Mouse (Mus musculus): ENCODE data around the gene Tmem256. TPM values are rescaled to one million over a fixed set of nuclear protein-coding genes. Genes with fewer than 3 reads are reported as not detected.

Gene Tmem256
- polyA plus RNA-seq, 1 experiment from 2014 or later = 399 TPM

DNA sequence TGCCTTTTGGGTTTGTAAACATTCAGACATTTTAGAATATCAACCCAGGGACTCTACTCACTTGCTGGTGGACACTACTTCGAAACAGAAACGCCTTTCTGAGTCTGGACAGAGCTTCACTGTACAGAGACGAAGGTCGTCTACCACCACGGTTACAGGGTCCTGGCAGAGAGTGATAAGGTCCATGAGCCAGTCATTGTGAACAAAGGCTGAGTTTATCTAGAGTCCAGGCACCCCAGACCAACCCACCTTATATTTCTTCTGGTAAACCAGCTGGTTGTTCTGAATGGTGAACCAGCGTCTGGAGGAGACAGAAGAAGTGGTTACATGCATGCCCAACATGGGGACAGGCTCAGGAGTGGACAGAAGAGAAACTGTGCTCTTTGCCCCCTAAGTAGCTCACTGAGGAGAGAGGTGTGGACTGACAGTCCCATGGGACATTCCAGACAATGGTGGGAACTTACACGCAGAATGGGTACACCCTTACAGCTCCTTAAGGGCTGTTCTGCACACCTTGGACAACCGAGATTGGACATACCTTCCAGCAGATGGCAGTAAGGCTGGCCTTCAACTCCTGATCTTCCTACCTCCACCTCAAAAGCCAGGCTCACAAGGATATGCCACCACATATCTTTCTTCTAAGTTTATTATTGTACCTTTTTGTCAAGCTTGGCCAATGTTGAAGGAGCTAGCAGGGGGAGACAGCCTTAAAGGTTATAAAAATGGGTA, 48.8 kb downstream of the Tmem256 start:
- WGBS = 65% methylated on average over 8 of the region's 8 CpGs
- no peaks in the 10 kb centered on the region for H3K9me3 ChIP-seq (replicated peaks)
- no peak overlapping the region for H3K27ac ChIP-seq (replicated peaks)
- H3K4me1 ChIP-seq = 0 out of 2 replicates have a peak, but pooled peaks cover 4% of the 10 kb centered on the region
- no peaks in the 10 kb centered on the region for H3K27me3 ChIP-seq
- no peak for ATAC-seq (ENCODE audit: insufficient number of reproducible peaks, low FRiP score, low TSS enrichment, low read depth)
- H3K4me2 ChIP-seq (replicated peaks) = no peak overlapping the region
- no peaks in the 10 kb centered on the region for H3K36me3 ChIP-seq
- no peak overlapping the region for H3K4me3 ChIP-seq (replicated peaks)
- no peak overlapping the region for H3K9ac ChIP-seq

Small RNA genes within 50 kb of the gene (microRNA-seq; reads per million reads assigned to microRNA genes)
- not detected for gene Mir6924 (ENCODE audit: borderline number of aligned reads)

Other genes with a start within 250 kb of the Tmem256 start
- gene Atp1b2, start 232.6 kb upstream of the Tmem256 start, polyA plus RNA-seq (2015; fragmentation: Nextera tagmentation; extraction: Ambion mirVana) = 12.4 and 13.4 TPM in 2 replicates
- not detected in 2 replicates for gene Shbg, start 220.6 kb upstream of the Tmem256 start, polyA plus RNA-seq (2015; fragmentation: Nextera tagmentation; extraction: Ambion mirVana)
- 19.8 and 22.5 TPM in 2 replicates for gene Sat2, start 216.5 kb upstream of the Tmem256 start, polyA plus RNA-seq (2015; fragmentation: Nextera tagmentation; extraction: Ambion mirVana)
- gene Fxr2, start 205.5 kb upstream of the Tmem256 start, polyA plus RNA-seq (2015; fragmentation: Nextera tagmentation; extraction: Ambion mirVana) = 33.4 and 34.2 TPM in 2 replicates
- 5.2 TPM in 2 replicates for gene Sox15, start 183.2 kb upstream of the Tmem256 start, polyA plus RNA-seq (2015; fragmentation: Nextera tagmentation; extraction: Ambion mirVana)
- 66.5 and 67.3 TPM in 2 replicates for gene Mpdu1, start 175.9 kb upstream of the Tmem256 start, polyA plus RNA-seq (2015; fragmentation: Nextera tagmentation; extraction: Ambion mirVana)
- gene Cd68, start 172.4 kb upstream of the Tmem256 start, polyA plus RNA-seq (2015; fragmentation: Nextera tagmentation; extraction: Ambion mirVana) = 26.3 and 28.3 TPM in 2 replicates
- gene Eif4a1, start 166.1 kb upstream of the Tmem256 start, polyA plus RNA-seq (2015; fragmentation: Nextera tagmentation; extraction: Ambion mirVana) = 447 and 512 TPM in 2 replicates
- 83.7 and 90.5 TPM in 2 replicates for gene Senp3, start 156.4 kb upstream of the Tmem256 start, polyA plus RNA-seq (2015; fragmentation: Nextera tagmentation; extraction: Ambion mirVana)
- 1.0 and 1.1 TPM in 2 replicates for gene Tnfsf13, start 152.7 kb upstream of the Tmem256 start, polyA plus RNA-seq (2015; fragmentation: Nextera tagmentation; extraction: Ambion mirVana)
- 11.9 and 13.3 TPM in 2 replicates for gene Tnfsf12, start 142.7 kb upstream of the Tmem256 start, polyA plus RNA-seq (2015; fragmentation: Nextera tagmentation; extraction: Ambion mirVana)
- 4.0 and 6.0 TPM in 2 replicates for gene Tnfsfm13, start 142.4 kb upstream of the Tmem256 start, polyA plus RNA-seq (2015; fragmentation: Nextera tagmentation; extraction: Ambion mirVana)
- 24.3 and 28.2 TPM in 2 replicates for gene Polr2a, start 79.9 kb upstream of the Tmem256 start, polyA plus RNA-seq (2015; fragmentation: Nextera tagmentation; extraction: Ambion mirVana)
- gene Slc35g3, start 76.5 kb upstream of the Tmem256 start, polyA plus RNA-seq (2015; fragmentation: Nextera tagmentation; extraction: Ambion mirVana) = 0.15 and 0.18 TPM in 2 replicates
- 5.7 and 6.1 TPM in 2 replicates for gene Zbtb4, start 72.6 kb upstream of the Tmem256 start, polyA plus RNA-seq (2015; fragmentation: Nextera tagmentation; extraction: Ambion mirVana)
- 29.3 and 38.6 TPM in 2 replicates for gene Chrnb1, start 42.6 kb upstream of the Tmem256 start, polyA plus RNA-seq (2015; fragmentation: Nextera tagmentation; extraction: Ambion mirVana)
- gene Fgf11, start 36.7 kb upstream of the Tmem256 start, polyA plus RNA-seq (2015; fragmentation: Nextera tagmentation; extraction: Ambion mirVana) = 4.1 and 4.4 TPM in 2 replicates
- 7.5 and 10.0 TPM in 2 replicates for gene Tmem102, start 32.9 kb upstream of the Tmem256 start, polyA plus RNA-seq (2015; fragmentation: Nextera tagmentation; extraction: Ambion mirVana)
- not detected in 2 replicates for gene Gm39566, start 23.2 kb upstream of the Tmem256 start, polyA plus RNA-seq (2015; fragmentation: Nextera tagmentation; extraction: Ambion mirVana)
- not detected in 2 replicates for gene Spem2, start 20.0 kb upstream of the Tmem256 start, polyA plus RNA-seq (2015; fragmentation: Nextera tagmentation; extraction: Ambion mirVana)
- gene Spem1, start 16.3 kb upstream of the Tmem256 start, polyA plus RNA-seq (2015; fragmentation: Nextera tagmentation; extraction: Ambion mirVana) = 0.16 and 0.38 TPM in 2 replicates
- gene Nlgn2, start 730 bp upstream of the Tmem256 start, polyA plus RNA-seq (2015; fragmentation: Nextera tagmentation; extraction: Ambion mirVana) = 10.6 and 11.6 TPM in 2 replicates
- 126 and 148 TPM in 2 replicates for gene Plscr3, start 7.9 kb downstream of the Tmem256 start, polyA plus RNA-seq (2015; fragmentation: Nextera tagmentation; extraction: Ambion mirVana)
- gene Tnk1, start 20.2 kb downstream of the Tmem256 start, polyA plus RNA-seq (2015; fragmentation: Nextera tagmentation; extraction: Ambion mirVana) = 6.9 TPM in 2 replicates
- 0.35 and 0.47 TPM in 2 replicates for gene Tmem95, start 39.5 kb downstream of the Tmem256 start, polyA plus RNA-seq (2015; fragmentation: Nextera tagmentation; extraction: Ambion mirVana)
- 13.8 and 18.1 TPM in 2 replicates for gene Kctd11, start 42.9 kb downstream of the Tmem256 start, polyA plus RNA-seq (2015; fragmentation: Nextera tagmentation; extraction: Ambion mirVana)
- 1.8 and 2.3 TPM in 2 replicates for gene Acap1, start 57.0 kb downstream of the Tmem256 start, polyA plus RNA-seq (2015; fragmentation: Nextera tagmentation; extraction: Ambion mirVana)
- 8.7 and 9.4 TPM in 2 replicates for gene 2810408A11Rik, start 62.5 kb downstream of the Tmem256 start, polyA plus RNA-seq (2015; fragmentation: Nextera tagmentation; extraction: Ambion mirVana)
- gene Neurl4, start 62.6 kb downstream of the Tmem256 start, polyA plus RNA-seq (2015; fragmentation: Nextera tagmentation; extraction: Ambion mirVana) = 7.8 and 8.5 TPM in 2 replicates
- 84.5 and 85.1 TPM in 2 replicates for gene Gps2, start 75.4 kb downstream of the Tmem256 start, polyA plus RNA-seq (2015; fragmentation: Nextera tagmentation; extraction: Ambion mirVana)
- 1,531 and 1,570 TPM in 2 replicates for gene Eif5a, start 83.4 kb downstream of the Tmem256 start, polyA plus RNA-seq (2015; fragmentation: Nextera tagmentation; extraction: Ambion mirVana)
- 2.7 and 6.2 TPM in 2 replicates for gene Ybx2, start 97.3 kb downstream of the Tmem256 start, polyA plus RNA-seq (2015; fragmentation: Nextera tagmentation; extraction: Ambion mirVana)
- gene Slc2a4, start 109.7 kb downstream of the Tmem256 start, polyA plus RNA-seq (2015; fragmentation: Nextera tagmentation; extraction: Ambion mirVana) = 21.1 and 21.7 TPM in 2 replicates
- 37.5 and 57.4 TPM in 2 replicates for gene Cldn7, start 126.3 kb downstream of the Tmem256 start, polyA plus RNA-seq (2015; fragmentation: Nextera tagmentation; extraction: Ambion mirVana)
- gene Ctdnep1, start 142.6 kb downstream of the Tmem256 start, polyA plus RNA-seq (2015; fragmentation: Nextera tagmentation; extraction: Ambion mirVana) = 31.6 and 34.9 TPM in 2 replicates
- gene Elp5, start 144.0 kb downstream of the Tmem256 start, polyA plus RNA-seq (2015; fragmentation: Nextera tagmentation; extraction: Ambion mirVana) = 112 and 113 TPM in 2 replicates
- 543 and 559 TPM in 2 replicates for gene Gabarap, start 152.6 kb downstream of the Tmem256 start, polyA plus RNA-seq (2015; fragmentation: Nextera tagmentation; extraction: Ambion mirVana)
- gene Phf23, start 157.3 kb downstream of the Tmem256 start, polyA plus RNA-seq (2015; fragmentation: Nextera tagmentation; extraction: Ambion mirVana) = 77.8 and 83.0 TPM in 2 replicates
- gene Dvl2, start 162.1 kb downstream of the Tmem256 start, polyA plus RNA-seq (2015; fragmentation: Nextera tagmentation; extraction: Ambion mirVana) = 47.3 and 52.3 TPM in 2 replicates
- 95.6 and 97.7 TPM in 2 replicates for gene Acadvl, start 176.9 kb downstream of the Tmem256 start, polyA plus RNA-seq (2015; fragmentation: Nextera tagmentation; extraction: Ambion mirVana)
- gene Dlg4, start 178.4 kb downstream of the Tmem256 start, polyA plus RNA-seq (2015; fragmentation: Nextera tagmentation; extraction: Ambion mirVana) = 11.4 and 14.4 TPM in 2 replicates
- gene Asgr1, start 215.6 kb downstream of the Tmem256 start, polyA plus RNA-seq (2015; fragmentation: Nextera tagmentation; extraction: Ambion mirVana) = 0.24 and 0.27 TPM in 2 replicates